Mouse (Mus musculus): ENCODE data around the gene Babam2. TPM values are rescaled to one million over a fixed set of nuclear protein-coding genes. Genes with fewer than 3 reads are reported as not detected.

Babam2 gene
- total RNA-seq, 2 experiments from 2014 or later = 38.1 to 39.1 TPM

DNA sequence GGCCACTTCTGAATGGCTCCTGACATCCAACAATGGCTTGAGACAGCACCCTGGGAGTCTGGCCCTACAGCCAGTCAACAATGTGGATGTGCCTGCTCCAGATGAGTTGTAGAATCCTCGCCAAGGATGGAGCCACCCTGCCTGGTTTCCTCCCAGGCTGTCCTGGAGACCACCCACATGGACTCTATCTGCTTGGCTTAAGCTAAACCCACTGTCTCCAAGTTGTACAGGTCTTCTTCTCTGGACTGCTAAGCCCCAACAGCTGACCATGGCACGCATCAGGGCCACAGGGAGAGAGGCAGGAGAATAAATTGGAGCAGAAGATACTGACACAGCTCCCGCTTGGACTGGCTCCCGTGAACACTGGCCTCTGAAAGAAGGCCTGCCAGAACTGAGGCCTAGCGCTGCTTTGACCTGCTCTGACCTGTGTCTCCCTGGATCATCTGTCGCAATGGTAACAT lies 405.5 kb downstream of the Babam2 start:
- DNase-seq = peak; percentile 56
- intact Hi-C loops (cut with DNase I) = no loop called here

- DNase-seq = no peak
- intact Hi-C loops (cut with DNase I) = no loop called here
Observed at GRCm38 (mm10) chr5:32103545-32103944, 406.1 kb downstream of the Babam2 start.

GRCm38 (mm10) chr5:32104119-32104990 lies 406.9 kb downstream of the Babam2 start:
- peak; percentile 13 for DNase-seq
- intact Hi-C loops (cut with DNase I) = no loop called here

DNA sequence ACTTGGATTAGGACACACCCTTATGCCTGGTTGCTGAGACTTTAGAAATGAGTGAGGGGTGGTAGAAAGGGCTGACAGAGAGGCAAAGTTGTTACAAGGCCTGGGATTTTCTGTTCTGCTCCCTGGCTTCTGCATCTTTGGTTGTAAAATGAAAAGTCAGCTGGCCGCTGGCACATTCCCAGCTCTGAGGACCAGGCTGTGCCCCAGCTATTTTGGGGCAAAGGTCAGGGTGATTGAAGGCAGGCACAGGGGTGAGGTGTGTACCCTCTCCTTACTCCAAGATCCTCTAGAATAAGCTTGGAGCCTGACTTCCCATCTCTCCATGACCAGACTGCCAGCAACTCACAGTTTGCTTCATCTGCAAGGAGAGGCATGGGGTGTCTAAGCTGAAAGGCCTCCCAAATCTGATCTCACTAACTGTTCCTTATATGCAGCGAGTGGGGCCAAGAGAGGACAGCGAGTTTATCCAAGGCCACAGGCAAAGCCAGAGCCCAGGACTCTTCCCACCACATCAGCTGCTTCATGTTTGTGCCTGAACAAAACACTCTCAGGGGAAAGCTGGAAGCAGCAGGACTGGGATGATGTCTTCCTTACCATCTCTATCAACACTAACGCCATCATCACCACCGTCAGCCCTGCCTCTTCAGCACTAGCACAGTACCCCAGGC lies 409.1 kb downstream of the Babam2 start:
- intact Hi-C loops (cut with DNase I) = no loop called here
- no peak for DNase-seq

DNA sequence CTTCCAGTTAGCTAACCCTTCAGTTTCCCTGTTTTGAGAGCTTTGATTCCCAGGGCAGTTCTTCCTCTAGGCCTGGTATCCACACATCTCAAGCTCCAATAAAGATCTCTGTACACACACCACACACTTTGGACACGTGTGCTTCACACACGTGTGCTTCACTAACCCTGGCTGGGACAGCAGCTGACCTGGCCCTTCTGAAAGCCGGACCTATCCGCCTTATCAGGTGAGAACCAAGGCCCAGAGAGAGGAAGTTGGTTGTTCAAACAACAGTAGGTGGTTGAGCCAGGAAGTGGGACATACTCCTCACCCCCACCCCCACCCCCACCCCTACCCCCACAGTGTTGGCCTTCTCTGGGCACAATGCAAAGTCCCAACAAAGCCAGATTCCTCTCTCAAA lies 413.2 kb downstream of the Babam2 start:
- intact Hi-C loops (cut with DNase I) = no loop called here
- DNase-seq = no peak

DNA sequence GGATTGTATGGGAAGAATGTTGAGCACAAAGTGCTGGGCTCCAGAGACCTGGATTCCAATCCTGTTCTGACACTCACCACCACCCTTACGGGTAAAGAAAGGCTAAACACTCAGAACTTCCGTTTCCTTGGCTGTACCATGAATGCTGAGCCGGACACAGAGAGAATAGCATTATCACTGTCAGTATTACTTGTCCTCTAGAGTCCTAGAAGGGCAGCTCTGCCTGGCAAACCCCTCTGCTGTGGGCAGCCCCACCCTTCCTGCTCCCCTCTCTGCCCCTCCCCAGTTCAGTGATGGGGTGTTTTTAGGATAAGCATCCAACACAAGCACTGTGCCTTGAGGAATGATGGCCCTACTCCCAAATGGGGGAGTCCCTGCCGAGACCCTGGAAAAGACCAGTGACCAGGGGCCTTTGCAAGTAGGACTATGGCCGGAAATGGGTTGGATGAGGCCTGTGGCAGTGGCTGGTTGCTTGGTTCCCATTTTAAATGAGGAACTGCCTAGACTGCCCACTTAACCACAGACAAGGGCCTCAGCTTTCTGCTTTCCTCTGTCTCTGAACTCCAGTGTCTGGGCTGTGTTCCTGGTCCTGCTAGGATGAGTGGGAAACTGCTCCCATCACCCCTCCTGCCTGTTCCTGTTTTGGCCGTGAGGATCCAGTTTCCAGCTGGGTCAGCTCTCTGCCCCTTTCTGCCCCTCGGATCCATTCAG lies 414.9 kb downstream of the Babam2 start:
- intact Hi-C loops (cut with DNase I) = no loop called here
- no peak for DNase-seq

- DNase-seq = no peak
- intact Hi-C loops (cut with DNase I) = no loop called here
Observed at GRCm38 (mm10) chr5:32120901-32121376, 423.5 kb downstream of the Babam2 start.

GRCm38 (mm10) chr5:32121936-32122335 lies 424.5 kb downstream of the Babam2 start:
- DNase-seq = no peak
- intact Hi-C loops (cut with DNase I) = no loop called here

GRCm38 (mm10) chr5:32122363-32122762 lies 424.9 kb downstream of the Babam2 start:
- intact Hi-C loops (cut with DNase I) = no loop called here
- DNase-seq = no peak

GRCm38 (mm10) chr5:32124957-32125356 lies 427.5 kb downstream of the Babam2 start:
- intact Hi-C loops (cut with DNase I) = no loop called here
- DNase-seq = no peak

DNA sequence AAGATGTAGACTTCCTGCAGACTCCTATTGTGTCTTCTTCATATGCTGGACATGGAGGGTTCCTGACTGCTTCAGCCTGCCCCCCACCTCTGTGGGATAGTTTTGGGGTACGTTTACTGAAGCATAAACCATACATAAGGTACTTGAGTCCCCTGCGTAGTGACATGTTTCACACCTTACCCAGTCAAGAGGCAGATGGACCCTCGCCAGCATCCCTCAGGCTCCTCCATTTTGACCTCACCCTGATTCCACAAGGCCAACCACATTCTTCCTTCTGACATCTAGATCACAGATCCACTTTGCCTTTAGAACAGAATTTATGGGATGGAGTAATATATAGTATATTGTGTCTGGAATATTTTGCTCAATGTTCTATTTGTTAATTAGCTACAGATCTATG lies 429.7 kb downstream of the Babam2 start:
- intact Hi-C loops (cut with DNase I) = no loop called here

GRCm38 (mm10) chr5:32127927-32128326 lies 430.4 kb downstream of the Babam2 start:
- peak; percentile 17 for DNase-seq
- intact Hi-C loops (cut with DNase I) = no loop called here

More for the DNA sequence above, 429.7 kb downstream of the Babam2 start:
- DNase-seq = peak; percentile 20

- peak; percentile 68 for DNase-seq
- intact Hi-C loops (cut with DNase I) = loop anchor here (5.0 to 10.0 kb wide), 2 partner anchors 76 to 538 kb away; partner anchors contain the start of gene Mrpl33
Observed at GRCm38 (mm10) chr5:32132971-32133501, 435.6 kb downstream of the Babam2 start.

DNA sequence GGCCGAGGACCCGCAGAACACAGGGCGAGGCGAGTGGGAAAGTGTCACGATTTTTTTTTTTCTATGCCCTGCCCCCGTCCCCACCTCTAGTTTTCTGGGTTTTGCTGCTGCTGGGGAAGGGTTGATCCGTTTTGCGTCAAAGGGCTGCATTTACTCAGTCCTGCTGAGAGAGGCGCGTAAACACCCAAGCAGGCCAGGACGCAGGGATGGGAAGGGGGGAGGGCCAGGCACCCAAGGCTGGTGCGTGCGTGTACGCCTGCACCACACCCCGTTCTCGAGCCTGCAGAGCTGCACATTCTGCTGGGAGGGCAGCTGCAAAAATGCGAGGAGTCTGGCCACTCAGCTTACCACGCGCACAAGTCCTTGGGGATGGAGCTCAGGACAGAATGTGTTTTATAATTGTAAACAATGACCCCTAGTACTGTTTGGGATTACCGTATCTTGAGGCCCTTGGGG lies 436.1 kb downstream of the Babam2 start:
- intact Hi-C loops (cut with DNase I) = loop anchor here (5.0 to 10.0 kb wide), 2 partner anchors 76 to 539 kb away; partner anchors contain the start of gene Mrpl33
- DNase-seq = peak; percentile 48

DNA sequence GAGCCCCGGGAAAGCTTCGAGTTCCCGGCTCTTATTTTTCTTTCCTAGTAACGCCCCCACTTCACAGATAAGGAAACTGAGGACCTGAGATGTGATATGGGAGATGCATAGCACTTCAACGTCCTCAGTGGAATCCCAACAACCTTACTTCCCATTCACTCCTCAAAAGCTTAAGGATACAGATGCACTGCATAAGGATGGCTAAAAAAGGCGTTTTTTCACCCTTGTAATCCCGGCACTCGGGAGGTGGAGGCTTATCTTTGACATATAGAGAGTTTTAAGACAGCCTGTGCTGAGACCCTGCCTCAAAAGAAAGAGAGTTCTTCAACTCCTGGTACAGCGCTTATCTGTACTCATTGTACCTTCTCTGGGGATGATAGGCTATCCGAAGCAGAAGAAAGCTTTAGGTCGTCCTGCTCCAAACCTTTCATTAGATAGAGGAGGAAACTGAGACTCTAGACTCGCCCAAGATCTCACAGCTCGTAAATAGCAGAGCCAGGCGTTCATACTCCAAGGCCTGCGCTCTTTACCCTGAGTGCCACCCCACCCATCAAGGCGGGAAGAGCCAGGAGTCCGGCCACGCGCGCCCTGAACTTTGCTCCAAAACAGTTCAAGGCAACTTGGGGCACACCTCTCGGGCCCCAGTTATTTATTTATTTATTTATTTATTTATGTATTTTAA lies 436.7 kb downstream of the Babam2 start:
- DNase-seq = no peak
- intact Hi-C loops (cut with DNase I) = loop anchor here (5.0 to 10.0 kb wide), 2 partner anchors 77 to 539 kb away; partner anchors contain the start of gene Mrpl33

Small RNAs within 50 kb of the gene (microRNA-seq; reads per million reads assigned to microRNA genes)
- gene Mir3473e = not detected

Other genes starting within 250 kb of the Babam2 start
- gene Zfp512, start 245.3 kb upstream of the Babam2 start, total RNA-seq (2021) = 10 to 100 TPM; 92.5 to 93.8 TPM
- gene 4930548H24Rik, start 211.9 kb upstream of the Babam2 start, total RNA-seq (2021) = under 1 TPM; 0.54 TPM
- 10 to 100 TPM; 42.2 to 44.3 TPM for gene Gpn1, start 202.9 kb upstream of the Babam2 start, total RNA-seq (2021)
- gene Slc4a1ap, start 170.7 kb upstream of the Babam2 start, total RNA-seq (2021) = 10 to 100 TPM; 41.5 to 48.7 TPM
- gene Supt7l, start 169.9 kb upstream of the Babam2 start, total RNA-seq (2021) = 10 to 100 TPM; 17.6 to 17.9 TPM
- gene Mrpl33, start 100.7 kb upstream of the Babam2 start, total RNA-seq (2021) = 100 to 1,000 TPM; 116 to 121 TPM
- 1 to 10 TPM; 1.4 to 2.0 TPM for gene Rbks, start 57 bp upstream of the Babam2 start, total RNA-seq (2021)

All from left cerebral cortex, postnatal 4 days (tissue).